Mouse (Mus musculus) brain, embryonic 14.5 days (tissue): ENCODE data around the gene Slc35f3.

Source experiments
- CTCF ChIP-seq: fragments of 200-500 bp; IDR thresholded peaks from 2 replicates; pipeline ENCODE4 v1.5.1; 2012; ENCODE audit warnings: inconsistent platforms, mild to moderate bottlenecking, moderate library complexity, borderline replicate concordance; ENCODE audit not compliant: insufficient read depth, insufficient read length; ENCODE audit errors: extremely low read depth
- POLR2A ChIP-seq: fragments of 200-500 bp; IDR thresholded peaks from 2 replicates; pipeline ENCODE4 v1.6.1; 2012; ENCODE audit warnings: mild to moderate bottlenecking, inconsistent platforms, borderline replicate concordance; ENCODE audit not compliant: poor library complexity, insufficient read depth, insufficient read length, severe bottlenecking; ENCODE audit errors: extremely low read depth

GRCm38 (mm10) chr8:126429635-126430034 lies 131.3 kb downstream of the Slc35f3 start:
- TF ChIP-seq CTCF, result no peak
- no peak for TF ChIP-seq POLR2A
